Mouse (Mus musculus): ENCODE results near the gene Vps26b. TPM values are rescaled to one million over a fixed set of nuclear protein-coding genes. Genes with fewer than 3 reads are reported as not detected.

Gene Vps26b
- polyA plus RNA-seq, 1 experiment from 2014 or later, result 35.5 TPM

- H3K36me3 ChIP-seq (ENCODE audit: inconsistent target), result peaks cover 81% of the 10 kb centered on the region
- H3K79me2 ChIP-seq (ENCODE audit: inconsistent target), result no peaks in the 10 kb centered on the region
- 90% methylated on average over 5 of the region's 5 CpGs for WGBS (ENCODE audit: missing documents)
- no peak overlapping the region for H3K27ac ChIP-seq
- no peak overlapping the region for H3K4me3 ChIP-seq (ENCODE audit: inconsistent target)
These were observed 23.0 kb downstream of the Vps26b start for GRCm38 (mm10) chr9:27006866-27007265.

GRCm38 (mm10) chr9:27005933-27006332, 23.9 kb downstream of the Vps26b start:
- no peak overlapping the region for H3K27ac ChIP-seq
- WGBS (ENCODE audit: missing documents), result no CpG with 5 or more reads among the region's 1 CpGs
- no peak overlapping the region for H3K4me3 ChIP-seq (ENCODE audit: inconsistent target)
- peaks cover 72% of the 10 kb centered on the region for H3K36me3 ChIP-seq (ENCODE audit: inconsistent target)
- H3K79me2 ChIP-seq (ENCODE audit: inconsistent target), result no peaks in the 10 kb centered on the region

GRCm38 (mm10) chr9:27005231-27005630, 24.6 kb downstream of the Vps26b start:
- 92% methylated on average over 3 of the region's 3 CpGs for WGBS (ENCODE audit: missing documents)
- no peak overlapping the region for H3K4me3 ChIP-seq (ENCODE audit: inconsistent target)
- no peak overlapping the region for H3K27ac ChIP-seq
- H3K79me2 ChIP-seq (ENCODE audit: inconsistent target), result no peaks in the 10 kb centered on the region
- H3K36me3 ChIP-seq (ENCODE audit: inconsistent target), result peaks cover 65% of the 10 kb centered on the region

GRCm38 (mm10) chr9:26999461-27000395, 30.1 kb downstream of the Vps26b start, which contains the start of the genes Acad8 and Thyn1:
Acad8 (minus strand) TSS chr9:26999566.
Thyn1 (plus strand) TSS chr9:26999710.
- H3K4me3 ChIP-seq (ENCODE audit: inconsistent target), result peak within 1 kb of the TSS; percentile 87
- H3K27ac ChIP-seq, result peak within 1 kb of the TSS; percentile 71
- H3K79me2 ChIP-seq (ENCODE audit: inconsistent target), result peaks cover 46% of the 10 kb centered on the region
- under 1% methylated on average over 34 of the region's 35 CpGs for WGBS (ENCODE audit: missing documents)
- H3K36me3 ChIP-seq (ENCODE audit: inconsistent target), result peaks cover 13% of the 10 kb centered on the region; the same call in 1 of the 2 replicates

GRCm38 (mm10) chr9:26998669-26999460, 31.0 kb downstream of the Vps26b start:
- Histone ChIP-seq H3K27ac (peak overlapping the region; percentile 71), H3K4me3 (ENCODE audit: inconsistent target) (peak overlapping the region; percentile 87), H3K79me2 (ENCODE audit: inconsistent target) (peaks cover 54% of the 10 kb centered on the region), H3K36me3 (ENCODE audit: inconsistent target) (peaks cover 5% of the 10 kb centered on the region; the same call in 1 of the 2 replicates)
- WGBS (ENCODE audit: missing documents), result 1% methylated on average over 29 of the region's 29 CpGs

- Histone ChIP-seq H3K36me3 (ENCODE audit: inconsistent target) (no peaks in the 10 kb centered on the region), H3K27ac (no peak overlapping the region), H3K79me2 (ENCODE audit: inconsistent target) (peaks cover 57% of the 10 kb centered on the region), H3K4me3 (ENCODE audit: inconsistent target) (no peak overlapping the region)
- WGBS (ENCODE audit: missing documents), result 96% methylated on average over 2 of the region's 2 CpGs
These were observed 32.4 kb downstream of the Vps26b start for GRCm38 (mm10) chr9:26997501-26997900.

- H3K36me3 ChIP-seq (ENCODE audit: inconsistent target), result peaks cover under 1% of the 10 kb centered on the region; the same call in 1 of the 2 replicates
- H3K4me3 ChIP-seq (ENCODE audit: inconsistent target), result no peak overlapping the region
- no peak overlapping the region for H3K27ac ChIP-seq
- peaks cover 57% of the 10 kb centered on the region for H3K79me2 ChIP-seq (ENCODE audit: inconsistent target)
- WGBS (ENCODE audit: missing documents), result 47% methylated on average over 3 of the region's 3 CpGs
These were observed 32.8 kb downstream of the Vps26b start for GRCm38 (mm10) chr9:26997062-26997461.

GRCm38 (mm10) chr9:26993900-26994299, 36.0 kb downstream of the Vps26b start:
- peaks cover 48% of the 10 kb centered on the region for H3K79me2 ChIP-seq (ENCODE audit: inconsistent target)
- H3K27ac ChIP-seq, result no peak overlapping the region
- H3K4me3 ChIP-seq (ENCODE audit: inconsistent target), result no peak overlapping the region
- WGBS (ENCODE audit: missing documents), result 97% methylated on average over 3 of the region's 3 CpGs
- H3K36me3 ChIP-seq (ENCODE audit: inconsistent target), result peaks cover 24% of the 10 kb centered on the region

GRCm38 (mm10) chr9:26993118-26993517, 36.7 kb downstream of the Vps26b start:
- Histone ChIP-seq H3K27ac (no peak overlapping the region), H3K36me3 (ENCODE audit: inconsistent target) (peaks cover 24% of the 10 kb centered on the region), H3K4me3 (ENCODE audit: inconsistent target) (no peak overlapping the region), H3K79me2 (ENCODE audit: inconsistent target) (peaks cover 40% of the 10 kb centered on the region)
- WGBS (ENCODE audit: missing documents), result 96% methylated on average over 10 of the region's 10 CpGs

GRCm38 (mm10) chr9:26990181-26990580, 39.7 kb downstream of the Vps26b start:
- WGBS (ENCODE audit: missing documents), result 89% methylated on average over 4 of the region's 4 CpGs
- peaks cover 24% of the 10 kb centered on the region for H3K36me3 ChIP-seq (ENCODE audit: inconsistent target)
- H3K4me3 ChIP-seq (ENCODE audit: inconsistent target), result no peak overlapping the region
- no peak overlapping the region for H3K27ac ChIP-seq
- H3K79me2 ChIP-seq (ENCODE audit: inconsistent target), result peaks cover 16% of the 10 kb centered on the region; the same call in 1 of the 2 replicates

GRCm38 (mm10) chr9:26985668-26986277, 44.1 kb downstream of the Vps26b start:
- Histone ChIP-seq H3K27ac (peak overlapping the region; percentile 24; the same call in 1 of the 2 replicates), H3K36me3 (ENCODE audit: inconsistent target) (peaks cover 21% of the 10 kb centered on the region), H3K4me3 (ENCODE audit: inconsistent target) (no peak overlapping the region), H3K79me2 (ENCODE audit: inconsistent target) (no peaks in the 10 kb centered on the region)
- WGBS (ENCODE audit: missing documents), result 92% methylated on average over 6 of the region's 6 CpGs

GRCm38 (mm10) chr9:26985090-26985613, 44.7 kb downstream of the Vps26b start:
- Histone ChIP-seq H3K27ac (peak overlapping the region; percentile 24), H3K36me3 (ENCODE audit: inconsistent target) (peaks cover 23% of the 10 kb centered on the region), H3K4me3 (ENCODE audit: inconsistent target) (no peak overlapping the region), H3K79me2 (ENCODE audit: inconsistent target) (no peaks in the 10 kb centered on the region)
- WGBS (ENCODE audit: missing documents), result 90% methylated on average over 2 of the region's 2 CpGs

- Histone ChIP-seq H3K36me3 (ENCODE audit: inconsistent target) (peaks cover 55% of the 10 kb centered on the region; the same call in 1 of the 2 replicates), H3K4me3 (ENCODE audit: inconsistent target) (no peak overlapping the region), H3K79me2 (ENCODE audit: inconsistent target) (no peaks in the 10 kb centered on the region), H3K27ac (no peak overlapping the region)
- WGBS (ENCODE audit: missing documents), result 100% methylated on average over 3 of the region's 3 CpGs
These were observed 51.1 kb downstream of the Vps26b start for GRCm38 (mm10) chr9:26978776-26979175.

- H3K4me3 ChIP-seq (ENCODE audit: inconsistent target), result no peak overlapping the region
- no peaks in the 10 kb centered on the region for H3K79me2 ChIP-seq (ENCODE audit: inconsistent target)
- 97% methylated on average over 9 of the region's 9 CpGs for WGBS (ENCODE audit: missing documents)
- peaks cover 49% of the 10 kb centered on the region; the same call in 1 of the 2 replicates for H3K36me3 ChIP-seq (ENCODE audit: inconsistent target)
- H3K27ac ChIP-seq, result no peak overlapping the region
These were observed 52.1 kb downstream of the Vps26b start for GRCm38 (mm10) chr9:26977754-26978153.

Measured in macrophage (primary cell).